Mouse (Mus musculus): Measurements from ENCODE around the gene Pard3. TPM values are rescaled to one million over a fixed set of nuclear protein-coding genes. Genes with fewer than 3 reads are reported as not detected.
A peak's percentile ranks its signal among the peaks of the same experiment; 100 is the strongest.

Gene Pard3
- polyA plus RNA-seq, 1 experiment, result 11.9 TPM

GRCm38 (mm10) chr8:127220615-127221014, 156.9 kb downstream of the Pard3 start:
- no peak for DNase-seq (ENCODE audit: extremely low spot score in 1 of 2, low spot score in 1 of 2)

- no peak for DNase-seq (ENCODE audit: extremely low spot score in 1 of 2, low spot score in 1 of 2)
Measured at GRCm38 (mm10) chr8:127222361-127222760, 158.7 kb downstream of the Pard3 start.

DNA sequence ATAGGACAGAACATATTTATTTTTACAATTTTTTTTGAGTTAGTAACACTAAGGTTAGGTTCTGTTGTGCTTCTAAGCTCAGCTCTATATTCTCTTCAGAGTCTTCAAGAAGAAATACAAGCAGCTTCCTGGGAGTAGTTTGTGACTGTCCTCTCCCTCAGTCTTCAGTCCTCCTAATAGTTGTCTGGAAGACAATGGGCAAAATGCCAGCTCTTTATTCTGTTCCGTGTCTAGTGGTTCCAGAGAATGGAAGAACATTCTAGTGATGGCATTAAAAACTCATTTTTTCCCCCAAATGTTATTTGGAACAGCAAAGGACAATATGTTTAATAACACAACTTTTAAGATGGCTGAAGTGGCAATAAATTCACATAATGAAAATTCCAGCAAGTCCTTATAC, 163.3 kb downstream of the Pard3 start:
- no peak for DNase-seq (ENCODE audit: extremely low spot score in 1 of 2, low spot score in 1 of 2)

- peak in 1 of 2 experiments; percentile 9 for DNase-seq (ENCODE audit: extremely low spot score in 1 of 2, low spot score in 1 of 2)
Measured at GRCm38 (mm10) chr8:127227407-127227806, 163.7 kb downstream of the Pard3 start.

- DNase-seq (ENCODE audit: extremely low spot score in 1 of 2, low spot score in 1 of 2), result no peak
Measured at GRCm38 (mm10) chr8:127229325-127230232, 165.9 kb downstream of the Pard3 start.

- no peak for DNase-seq (ENCODE audit: extremely low spot score in 1 of 2, low spot score in 1 of 2)
Measured at GRCm38 (mm10) chr8:127230233-127230595, 166.5 kb downstream of the Pard3 start.

DNA sequence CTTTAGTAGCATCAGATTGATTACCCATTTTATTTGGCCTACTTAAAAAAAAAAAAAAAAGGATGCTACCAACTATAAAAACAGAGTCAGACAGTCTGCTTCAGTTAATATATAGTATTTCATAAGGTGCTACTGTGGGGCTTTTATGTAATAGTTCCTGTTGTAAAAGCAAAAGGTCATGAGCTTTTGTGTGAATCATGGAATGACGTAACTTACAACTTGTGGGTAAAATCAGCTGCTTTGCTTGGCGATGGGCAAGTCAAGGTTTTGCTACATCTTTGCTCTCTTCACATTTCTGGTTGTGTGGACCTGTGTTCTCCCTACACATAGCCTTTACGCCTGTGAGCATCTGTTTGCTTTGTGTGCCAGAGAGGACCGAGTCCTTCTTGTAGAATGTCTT, 179.7 kb downstream of the Pard3 start:
- no peak for DNase-seq (ENCODE audit: extremely low spot score in 1 of 2, low spot score in 1 of 2)

GRCm38 (mm10) chr8:127243841-127244240, 180.1 kb downstream of the Pard3 start:
- DNase-seq (ENCODE audit: extremely low spot score in 1 of 2, low spot score in 1 of 2), result peak in 1 of 2 experiments; percentile 15

DNA sequence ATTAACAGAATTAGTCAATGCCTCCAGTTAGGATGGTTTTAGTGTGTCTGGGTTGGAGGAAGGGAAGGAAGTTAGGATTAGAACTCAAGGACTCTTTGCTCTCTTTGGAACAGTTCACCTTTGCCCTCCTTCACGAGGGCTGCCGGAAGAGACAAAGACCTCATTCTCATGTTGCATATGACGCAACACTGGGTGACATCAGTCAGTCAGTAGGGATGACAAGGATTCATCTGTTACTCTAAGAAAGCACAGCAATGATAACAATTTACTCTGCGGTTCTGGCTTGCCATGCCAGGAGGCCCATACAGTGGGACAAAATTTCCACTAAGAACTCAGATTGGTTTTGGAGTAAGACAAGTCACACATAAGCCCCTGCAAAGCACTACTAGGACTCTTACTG, 187.1 kb downstream of the Pard3 start:
- DNase-seq (ENCODE audit: extremely low spot score in 1 of 2, low spot score in 1 of 2), result no peak

GRCm38 (mm10) chr8:127251476-127251875, 187.8 kb downstream of the Pard3 start:
- no peak for DNase-seq (ENCODE audit: extremely low spot score in 1 of 2, low spot score in 1 of 2)

DNA sequence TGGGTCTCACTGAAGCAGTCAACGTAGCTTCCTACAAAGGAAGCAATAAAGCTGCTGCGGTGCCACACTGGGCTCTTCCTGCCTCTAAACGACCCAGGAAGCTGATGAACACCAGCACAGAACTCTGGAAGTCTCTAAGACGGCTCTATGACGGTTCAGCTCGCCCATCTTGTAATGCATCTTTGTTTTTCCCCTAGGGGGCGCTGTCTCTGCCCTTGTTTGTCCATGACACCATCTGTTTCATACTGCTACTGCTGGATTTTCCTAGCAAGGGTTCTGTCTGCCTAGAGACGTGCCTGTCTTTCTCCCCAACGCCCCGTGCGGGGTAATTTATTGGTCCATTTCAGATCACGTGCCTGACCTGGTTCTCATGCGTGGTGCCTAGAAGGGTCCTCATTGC, 188.3 kb downstream of the Pard3 start:
- DNase-seq (ENCODE audit: extremely low spot score in 1 of 2, low spot score in 1 of 2), result no peak

- DNase-seq (ENCODE audit: extremely low spot score in 1 of 2, low spot score in 1 of 2), result no peak
Measured at GRCm38 (mm10) chr8:127254625-127255024, 190.9 kb downstream of the Pard3 start.

- DNase-seq (ENCODE audit: extremely low spot score in 1 of 2, low spot score in 1 of 2), result no peak
Measured at GRCm38 (mm10) chr8:127257086-127257485, 193.4 kb downstream of the Pard3 start.

- DNase-seq (ENCODE audit: extremely low spot score in 1 of 2, low spot score in 1 of 2), result no peak
Measured at GRCm38 (mm10) chr8:127261051-127261450, 197.4 kb downstream of the Pard3 start.

- DNase-seq (ENCODE audit: extremely low spot score in 1 of 2, low spot score in 1 of 2), result no peak
Measured at GRCm38 (mm10) chr8:127262026-127262425, 198.3 kb downstream of the Pard3 start.

- DNase-seq (ENCODE audit: extremely low spot score in 1 of 2, low spot score in 1 of 2), result no peak
Measured at GRCm38 (mm10) chr8:127262436-127262835, 198.7 kb downstream of the Pard3 start.

GRCm38 (mm10) chr8:127262926-127263325, 199.2 kb downstream of the Pard3 start:
- DNase-seq (ENCODE audit: extremely low spot score in 1 of 2, low spot score in 1 of 2), result no peak

DNA sequence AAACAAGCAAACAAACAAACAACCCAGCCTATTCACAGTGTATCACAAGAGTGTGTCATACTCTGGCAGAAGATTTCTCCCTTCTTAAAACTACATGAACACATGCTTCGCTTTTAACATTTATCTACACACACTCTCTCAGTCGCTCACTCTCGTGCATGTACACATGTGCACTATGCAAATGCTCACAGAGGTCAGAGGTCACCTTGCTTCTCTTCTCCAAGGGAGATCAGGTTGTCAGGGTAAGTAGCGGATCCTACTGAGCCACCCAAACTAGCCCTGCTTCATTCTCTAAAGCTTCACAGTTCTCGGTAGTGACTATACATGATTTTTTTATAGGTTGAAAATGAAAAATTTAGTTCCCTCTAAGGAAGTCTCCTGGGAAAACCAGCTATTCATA, 199.8 kb downstream of the Pard3 start:
- no peak for DNase-seq (ENCODE audit: extremely low spot score in 1 of 2, low spot score in 1 of 2)

- no peak for DNase-seq (ENCODE audit: extremely low spot score in 1 of 2, low spot score in 1 of 2)
Measured at GRCm38 (mm10) chr8:127264691-127265470, 201.2 kb downstream of the Pard3 start.

DNA sequence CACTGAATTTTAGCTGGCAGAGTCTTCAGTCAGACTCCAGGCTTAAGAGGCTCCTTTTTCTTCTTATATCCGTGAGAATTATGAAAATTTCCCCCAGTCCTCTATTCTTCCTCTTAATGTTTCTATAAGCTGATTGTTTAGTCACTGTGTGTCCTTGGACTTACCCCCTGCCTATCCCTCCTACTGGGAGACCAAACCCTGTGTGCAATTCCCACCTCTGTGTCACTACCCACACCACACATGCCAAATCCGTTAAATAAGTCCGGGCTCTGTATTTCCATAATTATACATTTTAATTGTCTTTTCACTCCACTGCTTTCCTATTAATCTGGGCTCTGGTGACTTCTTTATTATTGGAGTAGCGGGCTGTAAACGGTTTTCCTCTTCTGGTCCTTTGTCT, 203.1 kb downstream of the Pard3 start:
- DNase-seq (ENCODE audit: extremely low spot score in 1 of 2, low spot score in 1 of 2), result no peak

DNA sequence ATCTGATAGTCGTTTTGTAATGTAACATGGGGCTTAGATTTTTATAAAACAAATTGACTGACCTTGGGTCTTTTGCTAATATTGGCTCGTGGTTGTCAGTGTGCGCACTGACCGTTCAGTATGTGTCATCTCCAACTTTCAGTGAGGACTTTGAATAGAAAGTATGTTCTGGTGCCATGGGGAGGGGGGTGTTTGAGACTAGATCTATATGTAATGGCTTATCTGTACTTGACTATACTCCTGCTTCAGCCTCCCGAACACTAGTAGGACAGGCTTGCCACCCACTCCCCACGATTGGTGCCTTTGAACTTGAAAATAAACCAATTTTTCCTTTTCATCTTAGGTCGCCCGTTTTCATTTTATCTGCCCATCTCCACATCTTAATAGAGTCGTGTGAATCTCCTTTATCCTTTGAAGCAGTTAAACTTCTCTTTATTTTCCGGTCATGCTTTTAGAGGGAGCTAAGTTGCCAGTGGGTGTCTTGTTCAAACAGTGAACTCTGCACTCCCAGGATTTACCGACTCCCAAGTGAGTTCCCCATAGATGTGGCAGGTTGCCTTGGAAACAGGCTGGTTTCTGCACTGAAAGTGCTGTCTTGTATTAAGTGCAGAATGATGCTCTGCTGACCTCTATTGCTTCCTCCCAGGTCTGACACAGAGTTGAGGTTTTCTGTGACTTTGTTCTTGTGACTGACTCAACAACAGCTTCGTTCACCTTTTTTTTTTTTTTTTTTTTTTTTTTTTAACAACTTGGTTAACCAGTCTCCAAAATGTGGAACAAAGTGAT, 204.7 kb downstream of the Pard3 start:
- peak in 1 of 2 experiments; percentile 41 for DNase-seq (ENCODE audit: extremely low spot score in 1 of 2, low spot score in 1 of 2)

Measured in frontal cortex, adult 2 months (tissue).